Mouse (Mus musculus) heart, adult 2 months (tissue): ENCODE data around the gene Dmrtc2. TPM values are rescaled to one million over a fixed set of nuclear protein-coding genes. Genes with fewer than 3 reads are reported as not detected.

Experiments used
- DNase-seq, 2 experiments: peaks; one replicate each; pipeline ENCODE4 v3.0.0; 2021
- H3K27ac ChIP-seq: fragments of 200-600 bp; 2 replicates; pipeline ENCODE4 v1.8.1; 2022
- H3K27me3 ChIP-seq: fragments of 200-500 bp; 2 replicates; pipeline ENCODE4 v1.6.1; 2012; ENCODE audit warnings: mild to moderate bottlenecking, low read length, inconsistent platforms, mixed read lengths; ENCODE audit not compliant: control insufficient read depth, insufficient read depth
- H3K36me3 ChIP-seq: fragments of 200-500 bp; 2 replicates; pipeline ENCODE4 v1.6.1; 2012; ENCODE audit warnings: low read length, inconsistent platforms; ENCODE audit not compliant: control insufficient read depth, insufficient read depth
- H3K4me1 ChIP-seq: fragments of 200-500 bp; 2 replicates; pipeline ENCODE4 v1.6.1; 2011; ENCODE audit warnings: low read length; ENCODE audit not compliant: control insufficient read depth, insufficient read depth
- H3K4me3 ChIP-seq: fragments of 200-600 bp; 2 replicates; pipeline ENCODE4 v1.8.1; 2022
- H3K79me2 ChIP-seq: fragments of 200-500 bp; replicated peaks from 2 replicates; pipeline ENCODE4 v1.6.1; 2012; ENCODE audit warnings: mild to moderate bottlenecking, inconsistent platforms, low read length, moderate library complexity, mixed read lengths; ENCODE audit not compliant: control insufficient read depth, insufficient read depth
- H3K9ac ChIP-seq: fragments of 200-500 bp; 2 replicates; pipeline ENCODE4 v1.6.1; 2012; ENCODE audit warnings: low read depth, mild to moderate bottlenecking, control low read depth, inconsistent platforms, low read length, mixed read lengths
- CTCF ChIP-seq: fragments of 200-600 bp; IDR thresholded peaks from 2 replicates; pipeline ENCODE4 v1.8.1; 2022; ENCODE audit warnings: antibody characterized with exemption, mild to moderate bottlenecking, moderate library complexity
- EP300 ChIP-seq: fragments of 200-500 bp; IDR thresholded peaks from 2 replicates; pipeline ENCODE4 v1.6.1; 2011; ENCODE audit warnings: low read depth, low read length, control low read depth; ENCODE audit not compliant: insufficient read depth
- POLR2A ChIP-seq: fragments of 200-500 bp; IDR thresholded peaks from 2 replicates; pipeline ENCODE4 v1.6.1; 2011; ENCODE audit warnings: mild to moderate bottlenecking, low read depth, low read length, control low read depth; ENCODE audit not compliant: insufficient read depth
- WGBS: fragments of 180-500 bp; shearing (Covaris S2); methylation state at CpG from one replicate; pipeline ENCODE4 v1.1.7; 2018; 5-methylcytosine and 5-hydroxymethylcytosine counted together
- intact Hi-C: fragments of 180-260 bp; cut with DNase I; formaldehyde crosslinking; loops from one replicate; pipeline ENCODE4 v1.15.1; 2025
- polyA plus RNA-seq: library from polyadenylated mRNA; depleted of rRNA; stranded (reverse); fragments of >200 nt; gene quantifications from 2 replicates; pipeline ENCODE4 v1.2.3, GENCODE M21; 2012
- total RNA-seq, 2 experiments: library from RNA; stranded (reverse); gene quantifications; 2 replicates each; pipeline ENCODE4 v1.2.3; 2021

The Dmrtc2 gene
- total and polyA plus RNA-seq, 3 experiments: not detected

- no peak for DNase-seq
- H3K27ac ChIP-seq: no peak overlapping the region
- TF ChIP-seq EP300 (no peak), CTCF (no peak), POLR2A (no peak)
- H3K9ac ChIP-seq: no peak overlapping the region
- H3K27me3 ChIP-seq: no peaks in the 10 kb centered on the region
- H3K4me3 ChIP-seq: no peak overlapping the region
- intact Hi-C loops: loop anchor here (10.0 kb wide), 1 partner anchor 355 kb away; the partner anchor contains the start of gene Gsk3a
- no peaks in the 10 kb centered on the region for H3K79me2 ChIP-seq
- 49% methylated on average over 2 of the region's 2 CpGs for WGBS
- H3K4me1 ChIP-seq: no peaks in the 10 kb centered on the region
- no peaks in the 10 kb centered on the region for H3K36me3 ChIP-seq
These were observed 9.8 kb downstream of the Dmrtc2 start for GRCm38 (mm10) chr7:24879620-24880019.

- no peak overlapping the region for H3K27ac ChIP-seq
- 87% methylated on average over 9 of the region's 9 CpGs for WGBS
- no peak for DNase-seq
- H3K9ac ChIP-seq: no peak overlapping the region
- peaks cover 5% of the 10 kb centered on the region for H3K79me2 ChIP-seq
- H3K4me1 ChIP-seq: peaks cover 4% of the 10 kb centered on the region
- H3K4me3 ChIP-seq: no peak overlapping the region
- TF ChIP-seq CTCF (no peak), EP300 (no peak), POLR2A (no peak)
- H3K27me3 ChIP-seq: no peaks in the 10 kb centered on the region
- intact Hi-C loops: loop anchor here (10.0 kb wide), 1 partner anchor 352 kb away; the partner anchor contains the start of gene Gsk3a
- peaks cover 11% of the 10 kb centered on the region for H3K36me3 ChIP-seq
These were observed 12.8 kb downstream of the Dmrtc2 start for GRCm38 (mm10) chr7:24882416-24883199.

- WGBS: under 1% methylated on average over 57 of the region's 57 CpGs
- intact Hi-C loops: loop anchor here (1.0 to 10.0 kb wide), 2 partner anchors 20 to 351 kb away; partner anchors contain the start of gene Gsk3a
- DNase-seq: peak; percentile 98 to 99
- Histone ChIP-seq H3K79me2 (peaks cover 5% of the 10 kb centered on the region), H3K9ac (peak within 1 kb of the TSS; percentile 84), H3K27ac (peak within 1 kb of the TSS; percentile 96), H3K36me3 (peaks cover 11% of the 10 kb centered on the region), H3K4me1 (peaks cover 4% of the 10 kb centered on the region), H3K27me3 (no peaks in the 10 kb centered on the region), H3K4me3 (peak within 1 kb of the TSS; percentile 99)
- TF ChIP-seq EP300: peak; percentile 48
- peak; percentile 92 for TF ChIP-seq POLR2A
- peak; percentile 84 for TF ChIP-seq CTCF
These were observed 14.2 kb downstream of the Dmrtc2 start, which contains the start of gene Rps19 for GRCm38 (mm10) chr7:24883896-24884692. Rps19 (plus strand) TSS chr7:24884371.

- TF ChIP-seq EP300: no peak
- no peak for TF ChIP-seq CTCF
- TF ChIP-seq POLR2A: no peak; the same call in 1 of the 2 replicates
- Histone ChIP-seq H3K79me2 (peaks cover 5% of the 10 kb centered on the region), H3K36me3 (peaks cover 11% of the 10 kb centered on the region), H3K4me1 (peaks cover 4% of the 10 kb centered on the region), H3K4me3 (peak overlapping the region; percentile 99), H3K27me3 (no peaks in the 10 kb centered on the region), H3K9ac (peak overlapping the region; percentile 84), H3K27ac (peak overlapping the region; percentile 96)
- intact Hi-C loops: loop anchor here (1.0 to 10.0 kb wide), 4 partner anchors 20 to 567 kb away; partner anchors contain the start of genes Gsk3a and Zfp94
- WGBS: under 1% methylated on average over 47 of the region's 47 CpGs
- no peak for DNase-seq
These were observed 14.9 kb downstream of the Dmrtc2 start for GRCm38 (mm10) chr7:24884693-24885291.

- Histone ChIP-seq H3K9ac (peak overlapping the region; percentile 41), H3K4me3 (peak overlapping the region; percentile 99), H3K27ac (peak overlapping the region; percentile 96; the same call in 1 of the 2 replicates), H3K4me1 (peaks cover 4% of the 10 kb centered on the region), H3K27me3 (no peaks in the 10 kb centered on the region), H3K79me2 (peaks cover 5% of the 10 kb centered on the region), H3K36me3 (peaks cover 11% of the 10 kb centered on the region)
- DNase-seq: no peak
- no peak for TF ChIP-seq POLR2A
- TF ChIP-seq CTCF: no peak
- no peak for TF ChIP-seq EP300
- intact Hi-C loops: loop anchor here (5.0 to 10.0 kb wide), 3 partner anchors 192 to 568 kb away; partner anchors contain the start of genes Gsk3a and Zfp94
- WGBS: 24% methylated on average over 12 of the region's 12 CpGs
These were observed 15.8 kb downstream of the Dmrtc2 start for GRCm38 (mm10) chr7:24885468-24886307.
